Mouse (Mus musculus) gastrocnemius, adult 2 months (tissue): ENCODE measurements around the gene Prss16. TPM values are rescaled to one million over a fixed set of nuclear protein-coding genes. Genes with fewer than 3 reads are reported as not detected.
"Not testable (repeated sequence)": the region's sequence is repeated elsewhere in the genome, so short reads cannot be mapped to it uniquely, and the experiment has no call there.

ENCODE experiments used
- DNase-seq: peaks from one replicate; pipeline ENCODE4 v3.0.0; 2022
- H3K27ac ChIP-seq: fragments of 200-600 bp; 2 replicates; pipeline ENCODE4 v1.8.1; 2022; ENCODE audit warnings: mild to moderate bottlenecking
- H3K4me3 ChIP-seq: fragments of 200-600 bp; 2 replicates; pipeline ENCODE4 v1.8.1; 2022; ENCODE audit warnings: mild to moderate bottlenecking, moderate library complexity
- CTCF ChIP-seq: fragments of 200-600 bp; IDR thresholded peaks from 2 replicates; pipeline ENCODE4 v1.8.1; 2022; ENCODE audit warnings: antibody characterized with exemption, mild to moderate bottlenecking, moderate library complexity
- intact Hi-C: fragments of 180-260 bp; cut with DNase I; formaldehyde crosslinking; loops from one replicate; pipeline ENCODE4 v1.15.1; 2025
- total RNA-seq, 2 experiments: library from RNA; stranded (reverse); gene quantifications; 2 replicates each; pipeline ENCODE4 v1.2.3; 2021

Prss16 gene
- total RNA-seq, 2 experiments from 2014 or later, result not detected

DNA sequence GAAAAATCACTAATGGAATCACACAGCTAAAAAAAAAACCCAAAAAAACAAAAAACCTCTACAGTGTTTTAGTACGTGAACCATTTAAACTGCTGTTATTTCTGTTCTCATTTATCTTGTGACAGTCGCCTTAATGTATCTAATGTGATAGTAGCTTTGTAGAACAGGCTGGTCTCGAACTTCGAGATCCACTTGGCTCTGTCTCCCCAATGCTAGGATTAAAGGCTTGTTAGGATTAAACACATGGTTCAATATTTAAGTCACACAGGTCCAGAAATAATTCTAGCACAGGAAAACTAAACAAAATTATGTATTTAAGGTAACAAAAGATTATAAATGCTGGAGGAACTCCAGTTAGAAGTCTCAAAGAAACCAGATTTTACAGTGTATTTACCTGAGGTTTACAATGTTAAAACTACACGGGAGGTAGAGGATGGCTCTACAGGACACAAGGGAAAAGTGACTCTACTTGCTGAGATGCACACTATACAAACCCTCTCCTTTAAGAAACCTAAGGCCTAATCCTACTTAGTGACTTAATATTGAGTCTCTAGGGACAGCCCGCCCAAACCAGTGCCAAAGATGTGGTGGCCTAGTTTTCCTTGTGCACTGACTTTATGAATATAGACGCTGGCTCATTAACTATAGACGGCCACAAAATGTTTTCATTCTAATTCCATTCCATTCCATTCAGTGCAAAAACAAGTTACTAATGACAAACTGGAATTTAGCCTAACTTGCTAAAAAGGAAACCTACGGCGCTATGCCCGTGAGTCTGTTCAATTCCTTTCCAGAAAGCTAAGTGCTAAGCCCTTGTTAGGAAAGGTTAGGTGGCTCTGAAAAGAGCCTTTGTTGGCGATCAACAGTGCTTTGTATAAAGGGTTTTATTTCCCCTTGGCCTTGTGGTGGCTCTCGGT is 32.4 kb upstream of the Prss16 start:
- TF ChIP-seq CTCF, result no peak
- Histone ChIP-seq H3K27ac (peak overlapping the region; percentile 75; the same call in 1 of the 2 replicates), H3K4me3 (peak overlapping the region; percentile 70)
- no peak for DNase-seq
- intact Hi-C loops, result loop anchor here (5.0 kb wide), 4 partner anchors 265 to 1705 kb away; partner anchors contain the start of genes Hist1h1e, Hist1h2bb, Hist1h2be and Hist1h3c

DNA sequence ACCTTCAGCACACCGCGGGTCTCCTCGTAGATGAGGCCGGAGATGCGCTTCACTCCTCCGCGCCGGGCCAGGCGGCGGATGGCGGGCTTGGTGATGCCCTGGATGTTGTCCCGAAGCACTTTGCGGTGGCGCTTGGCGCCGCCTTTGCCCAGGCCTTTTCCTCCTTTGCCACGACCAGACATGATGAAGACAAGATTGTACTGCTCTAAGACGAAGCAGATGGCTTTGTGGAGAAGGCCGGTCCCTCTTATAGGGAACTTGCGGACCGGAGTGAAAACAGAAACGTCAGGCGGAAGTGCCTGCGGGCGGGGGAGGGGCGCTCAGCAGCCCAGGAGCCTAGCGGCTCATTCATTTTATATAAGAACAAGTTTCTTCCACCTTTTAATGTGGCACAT is 31.6 kb upstream of the Prss16 start, which contains the start of gene Hist1h4i:
TSS of gene Hist1h4i (minus strand) at position 221 of the 395 bp plus-strand sequence.
- intact Hi-C loops, result loop anchor here (5.0 kb wide), 4 partner anchors 264 to 1706 kb away; partner anchors contain the start of genes Hist1h1e, Hist1h2bb, Hist1h2be and Hist1h3c
- Histone ChIP-seq H3K4me3 (peak within 1 kb of the TSS; percentile 70), H3K27ac (peak within 1 kb of the TSS; percentile 75)
- DNase-seq, result peak; percentile 93

DNA sequence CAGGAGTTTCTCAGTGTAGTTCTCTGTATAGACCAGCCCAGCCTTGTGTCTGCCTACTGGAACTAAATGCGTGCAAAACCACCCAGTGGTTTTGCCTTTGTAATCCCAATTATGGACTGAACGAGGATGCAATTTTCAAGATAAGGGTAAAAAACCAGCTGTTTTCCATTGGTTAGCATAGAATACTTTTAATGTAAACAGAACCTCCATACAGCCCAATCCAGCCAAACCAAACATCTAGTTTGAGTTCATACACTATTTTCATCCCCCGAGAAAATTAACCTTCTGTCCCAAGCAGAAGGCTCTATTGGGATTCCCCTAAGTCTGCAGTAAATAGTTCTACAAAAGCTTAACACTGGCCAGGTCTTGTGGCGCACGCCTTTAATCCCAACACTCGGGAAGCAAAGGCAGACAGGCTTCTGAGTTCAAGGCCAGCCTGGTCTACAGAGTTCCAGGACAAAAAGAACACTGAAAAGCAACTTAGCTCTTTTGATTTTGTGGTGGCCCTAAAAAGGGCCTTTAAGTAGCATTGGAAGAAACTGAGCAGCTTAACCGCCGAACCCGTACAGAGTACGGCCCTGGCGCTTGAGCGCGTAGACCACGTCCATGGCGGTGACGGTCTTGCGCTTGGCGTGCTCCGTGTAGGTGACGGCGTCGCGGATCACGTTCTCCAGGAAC is 31.1 kb upstream of the Prss16 start:
- intact Hi-C loops, result loop anchor here (5.0 kb wide), 4 partner anchors 263 to 1707 kb away; partner anchors contain the start of genes Hist1h1e, Hist1h2bb, Hist1h2be and Hist1h3c
- no peak for TF ChIP-seq CTCF
- Histone ChIP-seq H3K4me3 (peak overlapping the region; percentile 70), H3K27ac (peak overlapping the region; percentile 75)
- DNase-seq, result no peak

DNA sequence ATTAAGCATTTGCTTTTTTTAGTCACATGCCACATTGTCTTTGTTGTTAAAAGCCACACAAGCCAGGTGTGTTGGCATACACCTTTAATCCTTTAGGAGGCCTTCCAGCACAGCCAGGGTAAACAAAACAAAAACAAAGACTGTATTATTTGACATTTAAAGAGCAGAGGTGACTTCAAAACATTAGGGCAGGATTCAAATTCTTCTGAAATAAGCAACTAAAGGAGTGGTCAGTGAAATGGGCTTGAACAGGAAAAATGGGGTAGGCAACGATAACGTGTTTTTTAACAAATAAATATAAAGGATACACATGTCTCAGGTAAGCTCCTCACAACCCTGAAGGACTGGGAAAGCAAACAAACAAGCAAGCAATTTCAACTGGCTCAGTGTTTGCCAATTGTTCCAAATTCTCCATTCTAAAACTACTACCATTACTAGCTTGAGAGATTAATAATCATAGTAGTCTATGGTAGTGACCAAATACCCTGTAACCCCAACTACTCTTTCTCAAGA is 30.5 kb upstream of the Prss16 start:
- H3K4me3 ChIP-seq, result peak overlapping the region; percentile 70
- intact Hi-C loops, result loop anchor here (5.0 kb wide), 4 partner anchors 263 to 1707 kb away; partner anchors contain the start of genes Hist1h1e, Hist1h2bb, Hist1h2be and Hist1h3c
- no peak for DNase-seq

DNA sequence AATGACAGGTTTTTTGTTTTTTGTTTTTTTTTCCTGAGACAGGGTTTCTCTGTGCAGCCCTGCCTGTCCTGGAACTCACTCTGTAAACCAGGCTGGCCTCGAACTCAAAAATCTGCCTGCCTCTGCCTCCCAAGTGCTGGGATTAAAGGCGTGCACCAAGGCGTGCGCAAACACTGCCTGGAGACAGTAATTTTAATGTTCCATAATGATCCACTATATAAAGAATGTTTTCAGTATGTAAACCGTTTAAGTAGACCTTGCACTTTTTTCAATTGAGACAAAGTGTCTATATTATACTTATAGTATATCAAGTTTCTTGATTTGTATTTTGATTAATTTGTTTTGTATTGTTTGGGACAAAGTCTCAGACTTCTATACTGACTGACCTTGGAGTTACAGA is 29.8 kb upstream of the Prss16 start:
- intact Hi-C loops, result no loop called here
- no peak for TF ChIP-seq CTCF
- no peak overlapping the region for H3K27ac ChIP-seq
- no peak for DNase-seq
- H3K4me3 ChIP-seq, result no peak overlapping the region

More for the DNA sequence above, 30.5 kb upstream of the Prss16 start:
- no peak for TF ChIP-seq CTCF
- H3K27ac ChIP-seq, result no peak overlapping the region

DNA sequence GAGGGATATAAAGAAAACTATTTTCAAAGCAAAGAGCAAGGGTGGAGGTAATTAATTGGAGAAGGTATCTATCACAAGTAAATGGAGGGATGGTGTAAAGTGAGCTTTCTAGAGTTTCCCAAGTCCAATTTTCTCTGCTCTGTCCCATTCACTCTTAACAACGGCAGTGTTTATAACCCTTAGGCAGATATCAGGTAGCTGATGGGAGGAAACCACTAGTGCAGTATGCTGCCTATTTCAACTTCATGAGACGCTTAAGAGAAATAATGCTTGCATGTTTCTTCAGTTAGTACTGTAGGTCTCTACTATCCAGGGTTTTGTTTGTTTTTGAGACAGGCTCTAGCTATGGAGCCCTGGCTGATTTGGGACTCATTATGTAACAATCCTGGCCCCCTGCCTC is 27.9 kb upstream of the Prss16 start:
- intact Hi-C loops, result no loop called here
- DNase-seq, result no peak

DNA sequence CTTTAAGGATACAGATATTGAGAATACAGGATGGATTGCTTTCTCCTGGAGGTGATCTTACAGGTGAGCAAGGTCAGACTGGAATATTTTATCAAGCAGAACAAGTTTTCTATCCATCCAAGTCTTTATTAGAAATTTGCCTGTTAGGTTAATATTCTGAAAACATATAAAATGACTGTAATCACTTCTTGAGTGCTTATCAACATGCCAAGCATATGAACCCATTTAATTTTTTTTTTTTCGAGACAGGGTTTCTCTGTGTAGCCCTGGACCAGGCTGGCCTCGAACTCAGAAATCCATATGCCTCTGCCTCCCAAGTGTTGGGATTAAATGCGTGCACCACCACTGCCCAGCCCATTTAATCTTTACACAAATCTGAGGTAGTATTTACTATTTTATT is 27.4 kb upstream of the Prss16 start:
- no peak overlapping the region for H3K27ac ChIP-seq
- intact Hi-C loops, result no loop called here

More for the DNA sequence above, 27.9 kb upstream of the Prss16 start:
- H3K4me3 ChIP-seq, result no peak overlapping the region
- H3K27ac ChIP-seq, result no peak overlapping the region
- no peak for TF ChIP-seq CTCF

DNA sequence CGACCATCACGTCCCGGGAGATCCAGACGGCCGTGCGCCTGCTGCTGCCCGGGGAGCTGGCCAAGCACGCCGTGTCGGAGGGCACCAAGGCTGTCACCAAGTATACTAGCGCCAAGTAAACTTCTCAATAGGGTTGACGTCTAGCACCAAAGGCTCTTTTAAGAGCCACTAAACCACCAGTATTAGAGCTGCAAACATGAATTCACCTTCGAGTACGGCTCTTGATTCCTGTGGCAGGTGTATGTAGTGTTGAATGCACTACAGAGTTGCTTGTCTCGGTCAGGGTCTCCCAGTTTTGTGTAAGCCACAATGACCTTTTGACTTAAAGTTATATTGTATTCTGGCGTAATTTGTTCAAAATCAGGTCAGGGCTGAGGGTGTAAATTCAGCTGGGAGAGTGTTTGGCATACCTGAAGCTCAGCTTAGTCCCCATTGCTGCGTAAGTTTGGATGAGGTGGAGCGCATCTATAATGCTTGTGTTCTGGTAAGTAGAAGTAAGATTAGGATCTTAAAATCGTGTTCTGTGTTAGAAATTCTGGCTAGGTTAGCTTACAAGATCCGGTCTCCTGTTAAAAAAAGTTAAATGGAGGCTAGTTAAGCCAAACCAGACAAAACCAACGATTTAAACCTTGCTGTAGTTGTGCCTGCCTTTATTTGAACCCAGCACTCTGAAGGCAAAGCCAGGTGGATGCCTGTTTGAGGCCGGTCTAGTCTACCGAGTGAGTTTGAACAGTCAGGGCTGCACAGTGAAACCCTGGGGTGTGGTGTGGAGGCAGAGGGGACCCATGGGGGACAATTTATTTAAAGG is 26.8 kb upstream of the Prss16 start:
- intact Hi-C loops, result no loop called here
- TF ChIP-seq CTCF, result no peak
- DNase-seq, result no peak
- Histone ChIP-seq H3K4me3 (peak overlapping the region; percentile 70), H3K27ac (no peak overlapping the region)

More for the DNA sequence above, 27.4 kb upstream of the Prss16 start:
- DNase-seq, result no peak
- TF ChIP-seq CTCF, result no peak
- H3K4me3 ChIP-seq, result no peak overlapping the region

DNA sequence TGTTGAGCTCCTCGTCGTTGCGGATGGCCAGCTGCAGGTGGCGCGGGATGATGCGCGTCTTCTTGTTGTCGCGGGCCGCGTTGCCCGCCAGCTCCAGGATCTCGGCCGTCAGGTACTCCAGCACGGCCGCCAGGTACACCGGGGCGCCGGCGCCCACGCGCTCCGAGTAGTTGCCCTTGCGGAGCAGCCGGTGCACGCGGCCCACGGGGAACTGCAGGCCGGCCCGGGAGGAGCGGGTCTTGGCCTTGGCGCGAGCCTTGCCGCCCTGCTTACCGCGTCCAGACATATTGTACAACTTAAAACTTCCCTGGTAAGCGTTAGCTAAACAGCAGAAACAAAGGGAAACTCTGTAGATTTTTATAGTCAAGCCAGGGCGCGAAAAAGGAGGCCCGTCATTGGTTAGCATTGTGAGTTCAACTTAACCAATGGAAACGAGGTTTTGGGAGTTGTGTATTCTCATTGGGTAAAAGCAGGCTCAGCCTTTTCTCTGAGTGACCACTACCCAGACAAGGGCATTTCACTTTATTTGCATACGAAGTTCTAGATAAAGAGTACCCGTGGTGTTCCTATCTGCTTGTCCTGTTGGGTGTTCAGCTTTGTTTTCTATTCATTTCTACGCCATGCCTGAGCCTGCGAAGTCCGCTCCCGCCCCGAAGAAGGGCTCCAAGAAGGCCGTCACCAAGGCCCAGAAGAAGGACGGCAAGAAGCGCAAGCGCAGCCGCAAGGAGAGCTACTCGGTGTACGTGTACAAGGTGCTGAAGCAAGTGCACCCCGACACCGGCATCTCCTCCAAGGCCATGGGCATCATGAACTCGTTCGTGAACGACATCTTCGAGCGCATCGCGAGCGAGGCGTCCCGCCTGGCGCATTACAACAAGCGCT is 26.0 kb upstream of the Prss16 start, which contains the start of the genes Hist1h2ah and Hist1h2bk:
TSS of gene Hist1h2ah (minus strand) at position 302 of the 882 bp plus-strand sequence.
TSS of gene Hist1h2bk (plus strand) at position 604 of the 882 bp plus-strand sequence.
- H3K27ac ChIP-seq, intact Hi-C loops: not testable (repeated sequence)
- DNase-seq, result peak; percentile 72
- peak within 1 kb of the TSS; percentile 70 for H3K4me3 ChIP-seq

DNA sequence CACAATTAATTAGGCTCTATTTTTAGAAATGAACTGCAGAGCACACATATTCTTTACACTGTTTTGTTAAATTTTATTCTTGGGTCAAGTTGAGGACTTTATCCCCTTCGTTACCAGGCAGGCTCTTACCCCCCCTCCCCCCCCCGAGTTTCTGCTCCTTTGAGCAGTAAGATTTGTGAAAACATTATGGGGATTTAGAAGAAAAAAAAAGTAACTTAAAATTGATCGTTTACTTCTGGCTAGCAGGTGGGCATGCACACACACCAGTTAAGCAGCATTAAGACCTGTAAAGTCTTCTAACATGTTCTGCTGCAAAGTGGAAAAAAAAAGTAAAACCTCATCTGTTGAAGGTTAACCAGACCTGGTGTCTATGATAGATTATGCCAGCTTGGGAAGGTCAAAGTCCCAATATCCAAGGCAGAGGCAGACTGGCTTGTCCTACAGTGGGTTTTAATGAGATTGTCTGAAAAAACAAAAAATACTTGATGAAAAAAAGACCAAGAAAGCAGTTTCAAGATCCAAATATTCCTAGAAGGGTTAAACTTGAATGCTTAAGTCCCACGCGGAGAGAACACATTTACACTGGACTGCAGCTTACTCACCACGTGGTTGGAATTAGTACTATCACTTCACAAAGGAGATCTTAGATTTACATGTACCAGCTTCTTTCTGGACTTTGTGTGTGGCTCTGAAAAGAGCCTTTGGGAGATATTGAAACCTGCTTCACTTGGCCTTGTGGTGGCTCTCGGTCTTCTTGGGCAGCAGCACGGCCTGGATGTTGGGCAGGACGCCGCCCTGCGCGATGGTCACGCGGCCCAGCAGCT is 25.1 kb upstream of the Prss16 start:
- intact Hi-C loops, result loop anchor here (5.0 kb wide), 1 partner anchor 112 kb away; no protein-coding TSS in a partner anchor
- H3K27ac ChIP-seq, result no peak overlapping the region
- DNase-seq, result no peak
- no peak for TF ChIP-seq CTCF
- peak overlapping the region; percentile 70 for H3K4me3 ChIP-seq
